Mouse (Mus musculus) c-Kit-negative CD71-positive TER-119-positive erythroid progenitor cells, embryonic 14.5 days (primary cell): ENCODE data around the gene Dcaf17.
A peak's percentile ranks its signal among the peaks of the same experiment; 100 is the strongest.

ENCODE experiments used
- DNase-seq: peaks from one replicate; pipeline ENCODE4 v3.0.0-alpha.2; 2013; ENCODE audit warnings: low read depth, low spot score

The Dcaf17 gene

DNA sequence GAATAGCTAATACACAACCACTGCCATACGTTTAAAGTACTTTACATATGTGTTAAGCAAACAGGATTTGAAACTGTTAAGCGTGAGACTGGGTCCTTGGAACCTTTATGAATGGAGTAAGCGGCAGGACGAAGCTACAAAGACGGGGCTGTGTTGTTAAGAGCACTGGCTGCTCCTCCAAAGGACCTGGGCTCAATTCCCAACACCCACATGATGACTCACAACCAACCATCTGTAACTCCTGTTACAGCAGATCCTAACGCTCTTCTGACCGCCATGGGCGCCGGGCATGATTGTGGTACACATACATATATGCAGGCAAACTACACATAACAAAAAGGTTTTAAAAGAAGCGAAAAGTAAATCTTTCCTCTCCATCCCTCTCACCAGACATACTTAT is 65.7 kb downstream of the Dcaf17 start:
- DNase-seq: no peak

DNA sequence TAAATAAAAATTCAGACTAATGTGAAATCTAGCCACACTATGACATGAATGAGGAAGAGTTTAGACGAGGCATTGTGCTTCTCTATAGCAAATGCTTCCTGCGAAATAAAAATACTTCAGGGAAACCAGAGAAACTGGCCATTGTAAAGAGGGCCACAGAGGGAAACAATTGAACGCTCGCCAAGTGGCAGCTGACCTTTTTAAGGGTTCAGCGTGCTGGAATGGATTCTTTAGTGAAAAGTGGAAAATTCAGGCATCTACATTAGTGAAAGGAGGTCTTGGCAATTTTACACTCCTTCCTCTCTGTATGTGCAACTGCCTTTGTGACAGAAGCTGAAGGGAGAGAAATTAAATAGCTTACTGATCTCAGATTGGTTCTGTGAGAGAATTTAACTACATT is 66.3 kb downstream of the Dcaf17 start:
- no peak for DNase-seq

GRCm38 (mm10) chr2:71122268-71123029 is 67.3 kb downstream of the Dcaf17 start:
- DNase-seq: no peak

DNA sequence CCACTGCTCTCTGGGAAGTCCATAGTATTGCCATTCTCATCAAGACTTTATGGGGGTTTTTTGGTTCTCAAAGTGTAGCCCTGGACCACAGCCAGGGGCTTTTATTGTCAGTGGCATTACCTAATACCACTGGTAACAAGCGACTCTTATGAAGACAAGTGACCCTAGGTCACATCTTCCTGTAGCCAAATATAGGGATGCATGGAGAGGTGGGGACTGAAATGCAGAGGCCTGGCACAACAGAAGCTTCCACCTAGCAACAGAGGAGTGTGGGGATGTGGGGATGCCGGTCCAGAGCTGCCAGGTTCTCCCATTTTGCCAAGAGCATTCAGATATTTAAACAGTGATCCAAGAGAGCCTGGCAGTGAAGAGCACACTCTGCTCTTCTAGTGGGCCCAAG is 68.5 kb downstream of the Dcaf17 start:
- no peak for DNase-seq

GRCm38 (mm10) chr2:71127779-71128534 is 72.8 kb downstream of the Dcaf17 start:
- no peak for DNase-seq

DNA sequence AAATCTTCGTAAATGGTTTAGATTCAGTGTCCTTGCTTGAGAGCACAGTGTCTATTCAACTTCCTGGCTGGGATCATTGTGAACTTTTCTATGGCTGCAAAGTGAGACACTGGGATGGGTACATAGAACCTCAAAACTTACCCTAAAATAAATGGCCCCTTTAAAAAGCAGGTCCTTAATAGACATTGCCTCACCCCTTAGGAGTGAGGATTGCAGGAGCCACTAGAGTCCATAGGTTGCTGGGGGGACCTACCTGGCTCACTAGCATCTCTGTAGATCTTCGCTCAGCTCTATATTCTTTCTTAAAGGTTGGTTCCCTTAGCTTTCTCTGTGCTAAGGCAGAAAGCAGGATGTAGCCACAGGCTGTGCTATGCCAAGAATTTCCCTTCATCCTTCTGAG is 75.2 kb downstream of the Dcaf17 start:
- DNase-seq: no peak

GRCm38 (mm10) chr2:71131866-71132496 is 76.9 kb downstream of the Dcaf17 start:
- no peak for DNase-seq

DNA sequence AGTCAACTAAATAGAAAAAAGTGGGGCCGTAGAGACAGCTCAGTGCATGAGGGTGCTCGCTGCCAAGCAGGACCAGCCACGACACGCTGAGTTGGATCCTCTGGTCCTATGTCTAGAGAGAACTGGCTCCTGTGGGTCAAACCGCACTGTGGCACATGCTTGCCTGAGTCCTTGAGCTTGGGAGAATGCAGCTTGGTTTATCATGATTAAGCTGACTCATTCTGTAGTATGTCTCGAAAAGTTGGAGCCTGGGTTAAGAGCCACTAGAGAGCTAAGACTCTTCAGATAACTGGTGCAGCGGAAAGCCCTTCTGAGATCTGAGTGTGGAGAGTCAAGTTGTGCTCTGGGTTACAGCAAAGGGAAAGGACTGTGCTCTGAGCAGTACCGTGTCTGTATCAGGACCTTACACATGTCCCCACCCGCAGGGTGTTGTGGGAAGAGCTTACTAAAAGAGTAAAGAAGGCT is 78.9 kb downstream of the Dcaf17 start:
- DNase-seq: peak; percentile 79

DNA sequence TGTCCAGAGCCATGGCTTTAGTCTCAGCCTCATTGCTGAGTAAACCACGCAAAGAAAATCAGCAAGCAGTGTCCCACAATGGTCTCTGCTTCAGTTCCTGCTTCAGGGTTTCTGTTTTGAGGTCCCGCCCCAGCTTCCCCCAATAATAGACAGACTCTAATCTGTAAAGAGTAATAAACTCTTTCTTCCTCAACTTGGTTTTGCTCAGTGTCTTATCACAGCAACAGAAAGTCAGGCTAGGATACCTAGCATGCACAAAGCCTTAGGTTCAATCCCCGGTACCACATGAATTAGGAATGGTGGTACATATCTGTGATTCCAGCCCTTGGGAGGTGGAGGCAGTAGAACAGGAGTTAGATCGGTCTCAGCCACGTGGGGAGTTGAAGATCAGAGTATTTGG is 79.7 kb downstream of the Dcaf17 start:
- DNase-seq: peak; percentile 49

DNA sequence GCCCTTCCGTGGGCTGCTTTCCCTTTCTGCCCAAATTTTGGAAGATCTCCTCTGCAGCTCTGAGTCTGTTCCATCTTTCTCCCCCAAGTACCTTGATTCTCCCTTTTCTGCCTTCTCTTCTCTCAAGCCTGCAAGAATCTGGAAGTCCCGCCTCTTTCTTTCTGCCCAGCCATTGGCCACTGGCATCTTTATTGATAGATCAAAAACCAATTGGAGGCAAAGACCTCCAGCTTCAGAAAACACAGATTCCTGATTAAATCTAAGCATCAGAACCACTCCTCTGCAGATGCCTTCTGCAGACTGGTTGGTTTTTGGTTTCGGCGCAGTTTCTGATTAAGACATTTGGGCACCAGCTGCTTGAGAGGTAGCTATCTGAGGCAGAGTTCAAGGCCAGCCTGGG is 85.5 kb downstream of the Dcaf17 start:
- DNase-seq: no peak

DNA sequence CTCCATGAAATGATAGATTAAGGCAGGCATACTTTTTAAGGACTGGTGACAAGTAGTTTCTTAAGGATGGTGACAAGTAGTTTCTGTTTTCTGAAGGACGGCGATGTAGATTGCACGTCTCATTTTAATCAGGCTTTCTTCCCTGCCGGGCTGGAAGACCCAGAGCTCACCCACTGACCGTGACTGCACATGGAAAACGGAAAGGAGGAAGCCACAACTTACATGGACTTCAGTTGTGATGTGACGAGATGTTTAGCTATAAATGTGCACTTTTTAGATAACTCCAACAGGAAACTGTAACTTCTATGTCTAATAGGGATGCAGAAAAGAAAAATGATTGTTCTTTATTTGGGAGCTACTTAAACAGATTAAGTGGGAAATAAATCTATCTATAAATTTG is 87.3 kb downstream of the Dcaf17 start:
- DNase-seq: no peak

DNA sequence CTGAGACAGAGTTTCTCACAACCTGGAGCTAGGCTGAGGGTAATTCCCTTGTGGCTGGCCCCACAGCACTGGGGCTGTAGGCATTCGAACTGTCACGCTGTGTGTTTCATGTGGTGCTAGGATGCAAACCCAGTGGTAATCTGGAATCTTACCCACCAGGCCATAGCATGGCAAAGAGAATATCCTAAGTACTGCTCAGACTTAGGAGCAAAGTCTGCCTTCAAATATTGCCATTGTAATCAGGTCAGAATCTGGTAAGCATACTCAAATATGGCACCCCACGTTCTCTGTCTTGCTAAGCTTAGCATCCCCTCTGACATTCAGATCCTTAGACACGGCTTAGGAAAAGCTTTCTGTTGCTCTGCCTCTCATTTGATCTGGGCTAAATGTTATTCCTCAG is 90.7 kb downstream of the Dcaf17 start:
- no peak for DNase-seq

GRCm38 (mm10) chr2:71146266-71146665 is 91.1 kb downstream of the Dcaf17 start:
- no peak for DNase-seq

GRCm38 (mm10) chr2:71147816-71148215 is 92.7 kb downstream of the Dcaf17 start:
- DNase-seq: no peak
